Mouse (Mus musculus) kidney, postnatal 0 days (tissue): Measurements from ENCODE around the gene Gm10309. TPM values are rescaled to one million over a fixed set of nuclear protein-coding genes. Genes with fewer than 3 reads are reported as not detected.

Experiments used
- ATAC-seq: fragments of 200-750 bp; cut with Nextera tagmentation; replicated peaks from 2 replicates; pipeline ENCODE4 v1.8.0; 2017; ENCODE audit warnings: low read depth, moderate number of reproducible peaks, moderate TSS enrichment, moderate library complexity; ENCODE audit not compliant: low FRiP score
- DNase-seq: peaks from one replicate; pipeline ENCODE4 v3.0.0-alpha.2; 2016; ENCODE audit warnings: low spot score
- H3K27ac ChIP-seq: fragments of 300-500 bp; sonication (generic); 2 replicates; pipeline ENCODE4 v1.5.1; 2014; ENCODE audit warnings: mild to moderate bottlenecking
- H3K27me3 ChIP-seq: fragments of 300-500 bp; sonication (generic); 2 replicates; pipeline ENCODE4 v1.6.1; 2014; ENCODE audit warnings: low read length, mixed read lengths; ENCODE audit not compliant: insufficient read depth
- H3K36me3 ChIP-seq: fragments of 300-500 bp; sonication (generic); 2 replicates; pipeline ENCODE4 v1.6.1; 2014; ENCODE audit warnings: low read length, mixed read lengths; ENCODE audit not compliant: insufficient read depth
- H3K4me1 ChIP-seq: fragments of 300-500 bp; sonication (generic); replicated peaks from 2 replicates; pipeline ENCODE4 v1.6.1; 2014; ENCODE audit warnings: antibody characterized with exemption, low read length, mixed read lengths; ENCODE audit not compliant: insufficient read depth
- H3K4me2 ChIP-seq: fragments of 300-500 bp; sonication (generic); 2 replicates; pipeline ENCODE4 v1.6.1; 2014; ENCODE audit warnings: mild to moderate bottlenecking, low read length, moderate library complexity, mixed read lengths
- H3K4me3 ChIP-seq: fragments of 300-500 bp; sonication (generic); replicated peaks from 2 replicates; pipeline ENCODE4 v1.5.1; 2014; ENCODE audit warnings: low read depth, low read length
- H3K9ac ChIP-seq: fragments of 300-500 bp; sonication (generic); 2 replicates; pipeline ENCODE4 v1.6.1; 2014; ENCODE audit warnings: low read depth, low read length
- H3K9me3 ChIP-seq: fragments of 300-500 bp; sonication (generic); replicated peaks from 2 replicates; pipeline ENCODE4 v1.6.1; 2016; ENCODE audit warnings: low read length, inconsistent platforms, mixed read lengths
- CTCF ChIP-seq: IDR thresholded peaks from 2 replicates; pipeline ENCODE4 v1.5.1; 2016; ENCODE audit warnings: antibody characterized with exemption, low read depth, mild to moderate bottlenecking, moderate library complexity
- WGBS: fragments of 180-500 bp; shearing (Covaris S2); extraction: QIAGEN DNeasy Blood & Tissue Kit; methylation state at CpG from one replicate; pipeline ENCODE4 v1.1.7; 2014; 5-methylcytosine and 5-hydroxymethylcytosine counted together
- polyA plus RNA-seq: library from polyadenylated mRNA; unstranded; fragments of >200 nt; fragmentation: Nextera tagmentation; extraction: Ambion mirVana; gene quantifications from 2 replicates; pipeline ENCODE4 v1.2.1, GENCODE M21; 2015

The Gm10309 gene
- polyA plus RNA-seq, 1 experiment from 2014 or later: 0.18 TPM

DNA sequence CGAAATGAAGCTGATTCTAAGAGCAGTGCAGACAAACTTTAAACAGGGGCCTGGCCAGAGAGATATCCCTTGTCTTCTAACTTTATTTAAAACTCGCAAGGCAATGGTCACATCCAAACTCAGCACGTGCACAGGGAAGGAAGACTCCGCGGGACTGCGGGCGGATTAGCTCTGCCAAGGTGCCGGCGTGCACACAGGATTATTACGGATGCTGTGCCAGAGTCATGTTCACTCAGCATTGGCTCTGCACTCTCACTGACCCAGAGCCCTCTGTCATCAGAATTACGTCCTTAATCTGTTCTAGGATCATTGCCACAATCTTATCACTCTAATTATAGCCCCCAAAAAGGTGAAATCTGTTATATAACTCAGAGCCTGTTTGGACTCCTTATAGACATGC lies 16.2 kb upstream of the Gm10309 start:
- no peaks in the 10 kb centered on the region for H3K27me3 ChIP-seq
- no peaks in the 10 kb centered on the region for H3K4me1 ChIP-seq
- no peaks in the 10 kb centered on the region for H3K9me3 ChIP-seq
- TF ChIP-seq CTCF: no peak
- no peak overlapping the region for H3K9ac ChIP-seq
- ATAC-seq (no peak), DNase-seq (no peak)
- no peak overlapping the region for H3K27ac ChIP-seq
- H3K4me3 ChIP-seq: no peak overlapping the region
- H3K36me3 ChIP-seq: no peaks in the 10 kb centered on the region
- WGBS: 88% methylated on average over 11 of the region's 11 CpGs
- no peak overlapping the region for H3K4me2 ChIP-seq

DNA sequence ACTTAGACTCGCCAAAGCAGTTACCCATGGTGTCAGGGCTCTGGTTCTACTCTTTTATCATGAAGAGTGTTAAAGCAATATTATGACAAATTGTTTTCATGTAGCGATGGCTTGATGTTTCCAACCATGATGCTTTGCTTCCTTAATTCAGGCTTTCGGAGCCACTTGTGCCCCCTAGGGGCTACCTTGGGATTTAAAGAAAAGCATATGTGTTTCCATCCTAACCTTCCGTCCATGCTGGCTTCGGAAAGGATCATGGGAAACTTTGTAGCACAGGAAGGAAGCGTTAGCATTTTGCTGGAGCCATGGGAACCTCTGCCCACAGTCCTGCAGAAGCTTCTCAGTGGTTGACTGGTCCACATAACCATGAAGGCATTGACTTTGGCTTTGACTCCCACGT lies 13.6 kb upstream of the Gm10309 start:
- TF ChIP-seq CTCF: peak; percentile 23; the same call in 1 of the 2 replicates
- Histone ChIP-seq H3K27ac (no peak overlapping the region), H3K9ac (no peak overlapping the region), H3K9me3 (no peaks in the 10 kb centered on the region), H3K36me3 (no peaks in the 10 kb centered on the region), H3K27me3 (no peaks in the 10 kb centered on the region), H3K4me3 (no peak overlapping the region), H3K4me1 (no peaks in the 10 kb centered on the region), H3K4me2 (no peak overlapping the region)
- 91% methylated on average over 7 of the region's 7 CpGs for WGBS
- DNase-seq (no peak), ATAC-seq (no peak)

DNA sequence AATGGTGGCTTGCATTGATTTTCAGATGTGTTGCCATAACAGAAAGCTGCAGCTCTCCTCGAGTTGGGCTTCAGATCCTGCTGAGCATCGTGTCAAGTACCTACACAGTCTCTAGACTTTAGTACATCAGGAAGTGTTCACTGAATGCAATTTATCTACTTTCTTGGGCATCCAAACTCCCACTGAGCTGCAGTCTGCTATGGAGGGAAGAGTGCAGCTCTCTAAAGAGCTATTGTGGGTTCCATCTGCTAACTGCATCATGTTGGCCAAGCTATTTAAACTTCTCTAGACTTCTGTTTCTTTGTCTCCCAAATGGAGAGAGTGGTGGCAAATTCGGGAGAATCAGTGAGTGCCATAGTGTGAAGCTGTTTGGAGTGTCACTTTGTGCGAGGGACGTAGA lies 11.6 kb upstream of the Gm10309 start:
- Histone ChIP-seq H3K9ac (no peak overlapping the region), H3K4me3 (no peak overlapping the region), H3K27me3 (no peaks in the 10 kb centered on the region), H3K4me2 (no peak overlapping the region), H3K27ac (no peak overlapping the region), H3K36me3 (no peaks in the 10 kb centered on the region), H3K9me3 (no peaks in the 10 kb centered on the region), H3K4me1 (no peaks in the 10 kb centered on the region)
- no peak for ATAC-seq
- no peak for DNase-seq
- TF ChIP-seq CTCF: no peak
- WGBS: 81% methylated on average over 5 of the region's 5 CpGs

DNA sequence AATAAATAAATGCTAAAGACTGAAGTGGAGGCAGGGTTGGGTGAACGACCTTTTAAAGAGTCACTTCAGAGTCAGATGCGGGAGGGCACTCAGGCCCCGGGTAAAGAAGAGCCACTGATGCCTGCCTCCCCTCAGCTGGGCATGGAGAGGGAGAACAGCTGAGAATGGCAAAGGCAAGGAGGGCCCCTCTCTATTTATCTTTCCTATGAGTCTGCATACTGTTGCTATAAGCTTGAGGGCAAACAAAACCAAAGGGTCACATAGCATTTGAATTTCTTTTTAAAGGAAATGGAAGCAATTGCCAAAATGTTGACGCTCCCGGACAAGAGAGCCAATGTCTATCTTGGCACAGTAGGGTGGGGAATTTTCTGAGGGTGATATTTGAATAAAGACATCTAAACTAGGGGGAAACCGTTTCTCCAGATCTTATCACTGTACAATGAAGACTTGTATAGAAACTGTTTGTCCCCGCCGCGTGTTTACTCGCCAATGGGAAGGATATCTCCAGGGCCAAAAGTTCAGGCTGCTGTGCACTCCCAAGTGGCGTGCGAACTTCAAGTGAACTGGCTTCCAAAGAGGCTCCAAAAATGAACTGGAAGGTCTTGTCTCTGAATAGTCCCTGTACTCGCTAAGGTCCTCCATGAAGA lies 10.1 kb upstream of the Gm10309 start:
- Histone ChIP-seq H3K36me3 (no peaks in the 10 kb centered on the region), H3K9me3 (no peaks in the 10 kb centered on the region), H3K27me3 (no peaks in the 10 kb centered on the region), H3K4me1 (peaks cover 2% of the 10 kb centered on the region; the same call in 1 of the 2 replicates), H3K4me3 (no peak overlapping the region), H3K27ac (peak overlapping the region; percentile 47; the same call in 1 of the 2 replicates), H3K4me2 (no peak overlapping the region), H3K9ac (no peak overlapping the region)
- 57% methylated on average over 13 of the region's 13 CpGs for WGBS
- DNase-seq: no peak
- no peak for ATAC-seq
- no peak for TF ChIP-seq CTCF

- H3K4me3 ChIP-seq: no peak overlapping the region
- ATAC-seq (no peak), DNase-seq (peak; percentile 60)
- H3K36me3 ChIP-seq: no peaks in the 10 kb centered on the region
- H3K4me1 ChIP-seq: peaks cover 8% of the 10 kb centered on the region; the same call in 1 of the 2 replicates
- H3K27me3 ChIP-seq: no peaks in the 10 kb centered on the region
- H3K9ac ChIP-seq: no peak overlapping the region
- no peak overlapping the region for H3K27ac ChIP-seq
- H3K9me3 ChIP-seq: no peaks in the 10 kb centered on the region
- no peak for TF ChIP-seq CTCF
- WGBS: 20% methylated on average over 5 of the region's 5 CpGs
- H3K4me2 ChIP-seq: no peak overlapping the region
Observed at GRCm38 (mm10) chr17:86509871-86510270, 4.8 kb upstream of the Gm10309 start.

DNA sequence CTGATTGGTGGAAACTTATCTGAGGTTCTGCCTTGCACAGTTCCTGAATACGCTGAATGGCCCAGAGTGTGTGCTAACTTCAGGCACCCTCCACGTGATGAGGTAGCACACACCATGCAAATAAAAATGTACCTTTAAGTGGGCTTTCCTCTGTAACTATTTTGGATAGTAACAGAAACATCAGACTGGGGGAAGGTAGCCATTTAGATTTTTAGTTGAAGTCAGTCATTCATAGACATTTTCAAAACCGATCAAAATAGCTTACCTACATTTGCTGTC lies 3.1 kb upstream of the Gm10309 start:
- 88% methylated on average over 3 of the region's 3 CpGs for WGBS
- ATAC-seq (no peak), DNase-seq (no peak)
- H3K4me2 ChIP-seq: no peak overlapping the region
- no peak for TF ChIP-seq CTCF
- H3K36me3 ChIP-seq: no peaks in the 10 kb centered on the region
- H3K27ac ChIP-seq: no peak overlapping the region
- H3K9ac ChIP-seq: no peak overlapping the region
- no peak overlapping the region for H3K4me3 ChIP-seq
- no peaks in the 10 kb centered on the region for H3K27me3 ChIP-seq
- peaks cover 8% of the 10 kb centered on the region; the same call in 1 of the 2 replicates for H3K4me1 ChIP-seq
- H3K9me3 ChIP-seq: no peaks in the 10 kb centered on the region
